Mouse (Mus musculus) G1E (cell line): ENCODE measurements around the gene Mylk. TPM values are rescaled to one million over a fixed set of nuclear protein-coding genes. Genes with fewer than 3 reads are reported as not detected.

Source experiments
- ATAC-seq: 2 replicates; pipeline ENCODE4 v1.8.0; 2016; ENCODE audit warnings: mild to moderate bottlenecking; ENCODE audit not compliant: insufficient number of reproducible peaks, poor library complexity, low FRiP score, severe bottlenecking; ENCODE audit errors: extremely low read depth
- DNase-seq: peaks from one replicate; pipeline ENCODE4 v3.0.0; 2012; ENCODE audit warnings: low spot score
- H3K27me3 ChIP-seq: 2 replicates; pipeline ENCODE4 v1.6.1; 2012; ENCODE audit warnings: mild to moderate bottlenecking, low read length, inconsistent platforms; ENCODE audit not compliant: insufficient read depth
- H3K36me3 ChIP-seq: replicated peaks from 2 replicates; pipeline ENCODE3; 2012; ENCODE audit warnings: mild to moderate bottlenecking, inconsistent platforms
- H3K4me1 ChIP-seq: 2 replicates; pipeline ENCODE4 v1.6.1; 2012; ENCODE audit warnings: low read depth, low read length, inconsistent platforms, mixed read lengths; ENCODE audit not compliant: insufficient read depth
- H3K4me3 ChIP-seq: 2 replicates; pipeline ENCODE4 v1.5.1; 2012; ENCODE audit warnings: low read depth, mild to moderate bottlenecking, inconsistent platforms, low read length, moderate library complexity, mixed read lengths
- H3K9me3 ChIP-seq: replicated peaks from 2 replicates; pipeline ENCODE4 v1.6.1; 2012; ENCODE audit warnings: inconsistent platforms
- CTCF ChIP-seq: IDR thresholded peaks from 2 replicates; pipeline ENCODE4 v1.5.1; 2012; ENCODE audit warnings: low read depth, low read length, inconsistent platforms, mixed read lengths
- GATA1 ChIP-seq: IDR thresholded peaks from 2 replicates; pipeline ENCODE4 v1.6.1; 2012; ENCODE audit warnings: borderline replicate concordance, low read length, inconsistent platforms, mixed read lengths
- GATA2 ChIP-seq: IDR thresholded peaks from 2 replicates; pipeline ENCODE4 v1.6.1; 2012; ENCODE audit warnings: low read depth, low read length, inconsistent platforms, borderline replicate concordance
- POLR2AphosphoS5 ChIP-seq: IDR thresholded peaks from 2 replicates; pipeline ENCODE4 v1.6.1; 2012; ENCODE audit warnings: low read depth, low read length, inconsistent platforms; ENCODE audit not compliant: insufficient replicate concordance
- TAL1 ChIP-seq: conservative IDR thresholded peaks from 2 replicates; pipeline ENCODE4 v1.6.1; 2012; ENCODE audit warnings: low read depth, low read length, inconsistent platforms, mixed read lengths
- polyA plus RNA-seq: library from polyadenylated mRNA; stranded (reverse); fragments of >175 nt; gene quantifications from 2 replicates; pipeline ENCODE4 v1.2.3, GENCODE M21; 2012
- total RNA-seq, 2 experiments: library from RNA; stranded (forward) in 1 of 2; stranded (reverse) in 1 of 2; fragments of 200-1000 nt in 1 of 2; fragments of >200 nt in 1 of 2; fragmentation: Nextera tagmentation in 1 of 2; gene quantifications; 2 replicates each; pipeline ENCODE4 v1.2.3; 2014 to 2017

The Mylk gene
- total and polyA plus RNA-seq, 3 experiments = 0.05 TPM; not detected in 2

DNA sequence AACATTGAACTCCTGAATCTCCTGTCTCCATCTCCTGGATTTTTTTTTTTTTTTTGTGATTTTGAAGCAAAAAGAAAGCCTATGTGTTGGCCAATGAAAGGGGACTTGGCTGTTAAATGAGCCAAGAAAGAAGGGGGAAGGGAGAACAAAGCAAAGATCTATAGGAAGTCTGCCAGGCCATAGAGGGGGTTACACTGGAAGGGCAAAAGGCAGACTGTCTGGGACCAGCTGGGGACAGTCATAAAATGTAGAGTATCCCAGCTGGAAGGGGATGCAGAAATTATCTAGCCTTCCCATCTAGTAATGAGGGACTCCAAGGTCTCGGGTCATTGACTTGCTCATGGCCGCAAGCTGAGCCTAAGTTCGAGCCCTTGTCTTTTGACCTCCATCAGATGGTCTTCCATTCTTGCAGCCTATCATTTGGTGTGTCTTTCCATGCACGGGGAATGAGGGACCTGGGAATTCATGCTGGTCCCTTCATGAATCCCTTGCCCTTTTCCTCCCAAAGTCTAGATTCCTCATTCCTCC, 172.4 kb downstream of the Mylk start:
- TF ChIP-seq CTCF (no peak), POLR2AphosphoS5 (no peak), GATA2 (no peak), TAL1 (no peak), GATA1 (no peak)
- Histone ChIP-seq H3K4me3 (no peak overlapping the region), H3K9me3 (no peaks in the 10 kb centered on the region), H3K4me1 (no peaks in the 10 kb centered on the region), H3K36me3 (no peaks in the 10 kb centered on the region), H3K27me3 (peaks cover 10% of the 10 kb centered on the region; the same call in 1 of the 2 replicates)
- DNase-seq (no peak), ATAC-seq (no peak)

GRCm38 (mm10) chr16:34920182-34920581, 175.2 kb downstream of the Mylk start:
- no peaks in the 10 kb centered on the region for H3K9me3 ChIP-seq
- H3K4me1 ChIP-seq = no peaks in the 10 kb centered on the region
- DNase-seq (no peak), ATAC-seq (no peak)
- H3K27me3 ChIP-seq = peaks cover 7% of the 10 kb centered on the region; the same call in 1 of the 2 replicates
- no peak for TF ChIP-seq GATA2
- TF ChIP-seq CTCF = peak; percentile 25; the same call in 1 of the 2 replicates
- no peak for TF ChIP-seq GATA1
- H3K36me3 ChIP-seq = no peaks in the 10 kb centered on the region
- no peak overlapping the region for H3K4me3 ChIP-seq

DNA sequence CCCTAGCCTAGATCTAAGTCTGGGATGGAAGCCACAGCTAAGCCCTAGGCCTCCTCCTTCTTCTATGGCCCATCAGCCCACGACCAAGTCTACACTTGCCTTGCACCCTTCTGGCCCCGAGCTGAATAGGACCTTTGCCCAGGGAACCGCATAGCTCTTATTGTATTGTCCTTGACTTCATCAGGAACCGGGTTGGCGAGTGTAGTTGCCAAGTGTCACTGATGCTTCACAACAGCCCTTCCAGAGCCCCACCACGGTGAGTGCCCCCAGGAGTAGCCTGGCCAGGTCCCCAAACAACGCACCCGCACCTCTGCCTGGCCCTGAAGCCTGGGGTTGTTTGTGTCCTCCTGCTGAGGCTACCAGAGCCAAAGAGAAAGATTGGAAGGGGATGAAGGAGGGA, 175.9 kb downstream of the Mylk start:
- H3K36me3 ChIP-seq = no peaks in the 10 kb centered on the region
- peaks cover 7% of the 10 kb centered on the region; the same call in 1 of the 2 replicates for H3K27me3 ChIP-seq
- H3K4me1 ChIP-seq = no peaks in the 10 kb centered on the region
- ATAC-seq (no peak), DNase-seq (no peak)
- no peak for TF ChIP-seq CTCF
- TF ChIP-seq TAL1 = no peak
- TF ChIP-seq POLR2AphosphoS5 = no peak
- TF ChIP-seq GATA2 = no peak
- TF ChIP-seq GATA1 = no peak
- H3K9me3 ChIP-seq = no peaks in the 10 kb centered on the region
- H3K4me3 ChIP-seq = no peak overlapping the region

DNA sequence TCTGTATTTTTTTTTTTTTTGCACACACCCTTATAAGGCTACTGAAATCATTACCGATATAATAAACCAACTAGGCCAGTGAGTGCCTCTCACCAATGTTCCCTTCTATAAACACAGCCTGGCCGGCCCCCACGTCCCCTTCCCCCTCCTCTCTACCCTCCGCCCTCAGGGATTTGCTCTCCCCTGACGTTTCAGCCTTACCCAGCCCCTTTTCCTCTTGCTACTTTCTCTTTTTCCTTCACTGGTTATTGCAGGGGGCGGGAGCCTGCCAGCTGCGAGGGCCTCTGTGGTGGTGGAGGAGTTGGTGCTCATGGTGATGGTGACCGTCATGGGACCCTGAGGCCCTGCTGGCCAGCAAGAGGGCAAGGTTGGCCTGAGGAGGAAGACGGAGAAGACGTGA, 176.3 kb downstream of the Mylk start:
- Histone ChIP-seq H3K4me3 (no peak overlapping the region), H3K27me3 (peaks cover 7% of the 10 kb centered on the region; the same call in 1 of the 2 replicates), H3K4me1 (no peaks in the 10 kb centered on the region), H3K9me3 (no peaks in the 10 kb centered on the region), H3K36me3 (no peaks in the 10 kb centered on the region)
- TF ChIP-seq TAL1 = no peak
- TF ChIP-seq GATA1 = no peak
- no peak for TF ChIP-seq CTCF
- TF ChIP-seq POLR2AphosphoS5 = no peak
- TF ChIP-seq GATA2 = no peak
- DNase-seq = no peak
- ATAC-seq = no peak

DNA sequence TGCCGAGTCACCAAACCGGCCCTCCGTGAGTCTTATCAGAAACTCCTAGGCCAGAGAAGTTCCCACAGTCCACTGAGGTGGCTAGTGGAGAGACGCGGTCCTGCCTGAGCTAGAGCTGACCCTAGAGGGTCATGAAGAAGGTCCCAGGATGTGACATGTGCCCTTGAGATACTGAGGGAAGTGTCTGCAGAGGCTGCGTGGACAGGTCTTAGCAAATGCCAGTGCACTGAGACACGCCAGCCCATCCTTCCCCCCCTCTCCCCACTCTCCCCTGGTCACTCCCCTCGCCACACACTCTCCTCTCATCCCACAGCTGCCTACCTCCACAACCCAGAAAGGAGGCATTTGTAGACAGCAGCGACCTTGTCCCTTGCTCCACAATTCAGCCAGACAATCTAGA, 178.6 kb downstream of the Mylk start:
- TF ChIP-seq TAL1 = no peak
- no peak for TF ChIP-seq CTCF
- TF ChIP-seq GATA1 = no peak
- TF ChIP-seq GATA2 = no peak
- TF ChIP-seq POLR2AphosphoS5 = no peak
- Histone ChIP-seq H3K36me3 (no peaks in the 10 kb centered on the region), H3K27me3 (peaks cover 14% of the 10 kb centered on the region), H3K4me1 (no peaks in the 10 kb centered on the region), H3K4me3 (no peak overlapping the region), H3K9me3 (no peaks in the 10 kb centered on the region)
- ATAC-seq = no peak
- no peak for DNase-seq

GRCm38 (mm10) chr16:34924324-34924723, 179.3 kb downstream of the Mylk start:
- Histone ChIP-seq H3K36me3 (no peaks in the 10 kb centered on the region), H3K4me1 (no peaks in the 10 kb centered on the region), H3K4me3 (no peak overlapping the region), H3K9me3 (no peaks in the 10 kb centered on the region), H3K27me3 (peaks cover 15% of the 10 kb centered on the region)
- DNase-seq = no peak
- ATAC-seq = no peak
- TF ChIP-seq GATA2 (no peak), CTCF (no peak), POLR2AphosphoS5 (no peak), GATA1 (no peak), TAL1 (no peak)

GRCm38 (mm10) chr16:34924937-34925618, 180.1 kb downstream of the Mylk start:
- Histone ChIP-seq H3K4me1 (no peaks in the 10 kb centered on the region), H3K27me3 (peaks cover 15% of the 10 kb centered on the region), H3K9me3 (no peaks in the 10 kb centered on the region), H3K4me3 (no peak overlapping the region), H3K36me3 (no peaks in the 10 kb centered on the region)
- ATAC-seq = no peak
- TF ChIP-seq GATA1 (no peak), POLR2AphosphoS5 (no peak), TAL1 (no peak), CTCF (no peak), GATA2 (no peak)
- no peak for DNase-seq
